Mouse (Mus musculus) gastrocnemius, postnatal 36 days (tissue): Measurements from ENCODE around the gene Cmss1. TPM values are rescaled to one million over a fixed set of nuclear protein-coding genes. Genes with fewer than 3 reads are reported as not detected.

Experiments
- DNase-seq, 2 experiments: peaks; one replicate each; pipeline ENCODE4 v3.0.0; 2022
- intact Hi-C: fragments of 180-260 bp; cut with DNase I; formaldehyde crosslinking; loops from one replicate; pipeline ENCODE4 v1.15.1; 2025
- long read RNA-seq, 2 experiments: library from polyadenylated mRNA; stranded (forward); transcript quantifications; one replicate each; pipeline ENCODE4 v2.0.0; 2021
- total RNA-seq, 2 experiments: library from RNA; stranded (reverse); gene quantifications; 2 replicates each; pipeline ENCODE4 v1.2.3; 2021

Gene Cmss1
- total RNA-seq = 10 to 100 TPM; 32.6 to 36.6 TPM
- long read RNA-seq, experiment 1, transcript Cmss1-203 (2 exons, 529 nt) = major isoform, 6 of 105 reads
- long read RNA-seq, experiment 1, partial matches to known transcripts = 5 of 105 reads
- long read RNA-seq, experiment 1, other reads (novel, unspliced or antisense) = 94 of 105 reads
- long read RNA-seq, experiment 2, transcript Cmss1-203 (2 exons, 529 nt) = major isoform, 8 of 138 reads
- long read RNA-seq, experiment 2, partial matches to known transcripts = 9 of 138 reads
- long read RNA-seq, experiment 2, other reads (novel, unspliced or antisense) = 121 of 138 reads

DNA sequence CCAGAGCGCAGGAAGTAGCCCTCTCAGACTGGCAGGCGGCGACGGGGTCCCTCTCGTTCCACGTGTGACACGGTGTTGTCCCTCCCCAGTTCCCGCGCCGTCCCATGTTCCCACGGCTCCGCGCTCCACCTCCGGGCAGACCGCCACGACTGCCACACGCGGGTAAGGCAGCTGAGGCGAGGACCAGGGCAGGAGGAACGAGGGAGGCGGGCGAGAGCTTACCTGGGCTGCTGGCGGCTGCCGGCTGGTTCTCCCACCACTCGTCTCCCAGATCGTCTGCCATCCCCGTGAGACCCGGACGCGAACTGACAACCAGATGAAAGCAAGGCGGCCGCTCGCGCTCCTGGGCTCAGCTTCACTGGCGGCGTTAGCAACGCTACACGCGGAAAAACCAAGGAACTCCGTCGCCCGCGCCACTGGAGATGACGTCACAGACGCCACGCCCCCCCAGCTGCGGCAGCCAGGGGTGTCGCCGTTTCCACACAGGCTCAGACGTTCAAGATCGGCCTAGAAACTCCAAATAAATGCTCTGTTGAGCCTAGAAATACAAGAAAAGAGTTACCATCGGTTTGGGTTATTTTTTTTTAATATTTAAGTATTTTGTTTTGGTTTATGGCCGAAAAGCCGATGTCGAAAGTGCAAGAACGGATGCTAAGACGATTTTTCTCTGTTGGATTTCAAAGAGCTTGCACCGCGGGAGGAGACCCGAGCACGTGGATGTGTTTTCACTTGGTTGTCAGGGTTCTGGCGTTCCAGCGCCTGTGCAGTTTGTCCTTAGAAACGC is at the start of gene Cmss1:
Cmss1 (minus strand) TSS at position 421 of the 784 bp plus-strand sequence.
- peak; percentile 72 to 79 for DNase-seq
- intact Hi-C loops = no loop called here

DNA sequence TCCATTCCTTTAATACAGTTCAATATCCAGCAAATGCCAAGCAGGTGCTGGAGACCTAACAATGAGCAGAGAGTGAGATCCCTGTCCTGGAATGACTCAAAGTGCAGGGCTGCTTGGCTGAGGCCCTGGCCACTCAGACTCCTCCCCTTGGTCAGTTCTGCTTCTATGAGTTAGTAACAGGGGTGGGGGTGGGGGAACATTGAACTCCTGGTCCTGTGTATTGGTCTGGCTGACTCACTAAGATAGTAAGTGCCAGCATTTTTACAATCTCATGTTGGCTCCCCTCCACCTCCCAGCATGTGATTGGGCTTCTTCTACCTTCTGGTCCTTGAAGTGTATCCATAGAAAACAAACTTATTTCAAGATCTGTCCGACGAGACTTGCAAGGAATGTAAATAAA is 43.2 kb upstream of the Cmss1 start:
- DNase-seq = no peak
- intact Hi-C loops = no loop called here

DNA sequence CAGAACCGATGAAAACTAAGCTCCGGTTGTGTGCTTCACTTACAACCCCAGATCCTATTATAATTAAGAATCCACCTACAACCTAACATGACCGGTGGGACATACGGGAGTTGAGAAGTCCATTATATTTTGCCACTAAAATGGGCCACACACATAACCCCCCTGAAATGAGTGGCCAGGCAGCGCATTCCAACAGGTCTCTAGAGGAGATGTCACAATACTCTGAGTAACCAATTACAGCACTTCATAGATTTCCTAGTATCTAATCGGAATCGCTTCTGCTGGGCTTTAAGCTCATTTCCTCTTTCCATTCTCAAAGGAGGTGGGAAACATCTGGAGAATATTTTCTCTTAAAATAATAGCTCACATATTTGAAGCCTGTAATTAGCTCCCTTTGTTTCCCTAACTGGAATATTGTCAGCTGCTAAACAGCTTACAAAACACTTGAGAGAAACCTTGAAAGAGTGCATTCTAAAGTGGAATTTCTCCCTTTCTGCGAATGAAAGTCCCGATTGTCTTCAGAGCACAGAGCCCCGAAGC is 34.8 kb upstream of the Cmss1 start:
- DNase-seq = no peak
- intact Hi-C loops = no loop called here

DNA sequence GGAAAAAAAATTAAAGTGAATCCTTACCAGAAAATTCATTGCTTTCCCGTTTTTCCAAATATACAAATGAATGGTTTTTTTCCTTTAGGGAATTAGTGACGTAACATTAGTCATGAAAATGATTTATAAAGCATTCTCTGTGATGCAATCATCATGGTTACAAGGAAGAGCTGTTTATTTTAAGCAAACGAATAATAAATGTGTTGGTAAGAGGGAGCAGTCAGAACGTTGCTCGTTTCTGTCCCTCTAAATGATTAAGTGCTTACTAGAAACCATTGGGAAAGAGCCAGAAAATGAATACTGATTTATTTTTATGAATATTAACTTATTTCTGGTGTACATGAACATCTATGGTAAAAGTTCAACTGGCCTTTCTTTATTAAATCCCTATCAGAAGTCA is 28.1 kb upstream of the Cmss1 start:
- intact Hi-C loops = loop anchor here (5.0 kb wide), 1 partner anchor 648 kb away; no protein-coding TSS in a partner anchor
- DNase-seq = no peak

DNA sequence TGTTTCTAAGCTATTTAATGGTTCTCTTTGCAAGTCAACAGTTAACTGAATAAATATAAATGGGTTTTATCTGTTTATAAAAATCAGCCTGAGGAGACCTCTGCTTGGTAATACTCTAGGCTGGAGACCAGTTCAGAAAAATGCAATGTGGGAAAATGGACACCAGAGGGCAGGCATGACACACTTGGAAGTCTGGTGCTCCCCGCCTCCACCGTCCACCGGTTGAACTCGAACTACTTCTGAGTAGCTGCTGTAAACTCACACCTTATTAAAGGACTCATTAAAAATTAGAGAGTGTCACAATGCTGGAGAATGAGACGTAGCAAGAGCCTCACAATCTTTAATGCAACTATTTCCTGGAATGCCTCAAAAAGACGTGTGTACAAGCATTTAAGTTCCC is 27.5 kb upstream of the Cmss1 start:
- intact Hi-C loops = loop anchor here (5.0 kb wide), 1 partner anchor 648 kb away; no protein-coding TSS in a partner anchor
- peak; percentile 22 to 39 for DNase-seq

DNA sequence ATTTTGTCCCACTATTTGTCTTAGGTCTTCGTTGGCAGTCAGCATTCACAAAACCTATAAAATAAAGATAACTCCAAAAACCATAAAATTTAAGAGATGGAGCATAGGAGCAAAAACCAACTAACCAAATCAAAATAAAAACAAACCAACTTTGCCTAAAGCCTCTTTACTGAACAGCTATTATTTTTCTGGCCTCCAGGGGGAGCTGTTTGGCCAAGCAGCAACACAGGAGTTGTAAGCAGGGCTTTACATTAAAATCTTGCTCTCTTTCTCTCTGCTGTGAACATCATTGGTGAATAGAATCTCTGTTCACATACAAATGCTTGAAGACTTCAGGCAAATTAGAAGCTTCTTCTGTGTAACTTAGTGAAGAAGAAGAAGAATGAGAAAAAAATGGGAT is 5.1 kb upstream of the Cmss1 start:
- no peak for DNase-seq
- intact Hi-C loops = no loop called here

DNA sequence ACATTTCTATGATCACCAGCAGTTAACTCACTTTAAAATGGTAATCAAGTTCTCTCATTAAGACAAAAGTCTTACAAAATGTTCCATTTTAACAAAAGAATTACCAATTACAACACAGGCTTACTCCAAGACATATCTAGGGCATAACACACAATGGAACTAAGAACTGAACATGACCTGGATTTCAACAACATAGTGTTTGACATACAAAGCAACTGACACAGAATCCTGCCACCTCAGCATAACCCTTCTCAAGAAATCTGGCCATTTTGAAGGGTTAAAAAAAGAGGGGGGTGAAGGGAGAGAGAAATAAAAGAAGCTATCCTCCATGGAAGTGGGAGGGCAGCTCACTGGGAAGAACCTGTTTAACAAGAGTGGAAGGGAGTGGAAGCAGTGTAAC is 5.6 kb downstream of the Cmss1 start:
- intact Hi-C loops = no loop called here
- DNase-seq = no peak

DNA sequence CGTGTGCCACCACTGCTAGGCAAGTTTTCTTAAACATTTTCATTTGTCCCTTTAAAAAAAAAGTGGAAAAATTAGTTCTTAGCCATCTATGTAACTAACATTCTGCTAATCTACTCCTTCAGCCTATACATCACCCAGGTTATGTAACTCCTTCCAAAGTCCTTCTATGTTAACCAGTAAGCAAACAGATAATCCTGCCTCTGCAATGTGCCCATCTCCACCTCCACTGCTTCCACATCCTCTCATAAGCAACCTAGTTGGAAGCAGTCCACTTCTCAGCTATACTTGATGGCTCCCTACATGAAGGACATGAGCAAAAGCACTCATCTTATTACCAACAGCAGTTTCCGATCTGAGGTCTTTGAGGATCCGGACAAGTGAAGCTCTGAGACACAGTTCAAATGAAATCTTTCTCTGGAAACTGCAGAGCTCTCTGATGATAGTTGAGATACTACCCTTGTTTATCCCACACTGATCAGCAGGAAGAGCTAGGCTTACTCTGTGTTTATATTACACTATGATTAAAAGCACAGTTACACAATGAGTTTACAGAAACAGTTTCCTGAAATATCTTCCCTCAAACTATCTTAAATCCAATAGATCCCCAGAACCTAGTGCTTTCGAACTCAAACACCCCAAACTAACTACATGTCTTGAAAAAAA is 9.2 kb downstream of the Cmss1 start:
- no peak for DNase-seq
- intact Hi-C loops = loop anchor here (5.0 kb wide), 1 partner anchor 355 kb away; no protein-coding TSS in a partner anchor

DNA sequence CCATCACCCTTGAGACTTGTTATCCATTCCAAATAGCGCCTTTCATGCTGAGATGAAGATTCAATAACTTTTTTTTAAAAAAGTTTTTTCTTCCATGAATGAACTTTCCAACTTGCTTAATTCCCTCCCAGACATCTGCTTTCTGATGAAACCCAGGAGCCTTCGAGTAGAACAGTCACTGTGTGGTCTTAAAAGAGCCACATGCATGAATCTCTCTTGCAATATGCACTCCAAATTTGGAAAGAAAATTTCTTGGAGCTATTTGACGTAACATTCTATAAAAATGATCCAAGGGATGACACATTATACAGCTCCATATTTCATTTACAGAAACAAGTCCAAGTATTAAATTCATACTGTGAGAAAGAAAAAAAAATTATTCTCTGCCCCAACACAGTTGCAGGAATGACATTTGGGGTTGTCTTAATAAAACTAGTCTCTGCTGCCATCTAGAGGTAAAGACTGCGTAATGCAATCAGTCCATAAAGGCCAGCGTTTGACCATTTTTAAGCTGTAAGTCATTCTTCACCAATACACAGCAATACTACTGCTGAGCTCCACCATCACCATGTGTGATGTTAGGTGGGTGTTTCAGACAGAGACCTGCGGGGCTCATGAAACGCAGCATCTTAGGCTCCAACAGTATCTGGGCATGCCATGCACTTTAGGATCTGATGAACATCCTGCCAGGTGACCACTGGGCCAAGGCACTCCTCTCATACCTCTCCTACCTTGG is 13.1 kb downstream of the Cmss1 start:
- DNase-seq = no peak
- intact Hi-C loops = no loop called here

DNA sequence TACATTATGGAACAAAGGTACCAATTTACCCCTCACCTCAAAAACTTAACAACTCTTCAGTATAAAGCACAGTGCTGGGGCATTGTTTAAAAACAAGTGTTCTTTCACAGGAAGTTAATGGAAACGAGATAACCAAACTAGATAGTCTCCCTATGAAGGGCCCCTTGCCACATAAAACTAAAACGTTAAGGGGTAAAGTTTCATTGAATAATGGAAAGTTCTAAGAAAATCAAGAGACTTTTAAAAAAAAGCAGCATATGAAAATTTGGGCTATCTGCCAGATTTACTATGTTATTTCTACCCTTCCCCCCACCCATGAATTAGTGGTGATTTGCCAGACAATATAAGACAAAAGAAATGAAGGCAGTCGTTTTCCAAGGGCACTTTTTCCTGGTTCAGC is 21.5 kb downstream of the Cmss1 start:
- intact Hi-C loops = no loop called here

DNA sequence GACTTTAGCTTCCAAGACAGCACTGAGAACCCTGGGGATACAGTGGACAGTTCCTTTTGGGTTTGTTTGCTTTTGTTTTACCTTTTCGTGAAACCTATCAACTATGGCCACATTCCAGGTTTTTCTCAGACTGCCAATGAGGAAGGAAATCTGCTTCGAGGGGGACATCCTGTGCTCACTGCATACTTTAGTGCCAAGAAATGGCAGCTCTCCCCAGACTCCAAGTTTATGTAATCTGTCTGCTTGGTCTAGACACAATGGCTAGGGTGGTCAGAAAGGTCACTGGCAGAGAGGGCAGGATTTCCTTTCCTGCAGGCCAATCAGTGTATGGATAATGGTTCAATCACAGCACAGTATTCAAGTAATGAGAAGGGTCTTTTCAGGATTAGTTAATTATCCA is 24.7 kb downstream of the Cmss1 start:
- intact Hi-C loops = loop anchor here (5.0 kb wide), 1 partner anchor 185 kb away; no protein-coding TSS in a partner anchor
- no peak for DNase-seq

More for the DNA sequence above, 21.5 kb downstream of the Cmss1 start:
- no peak for DNase-seq

DNA sequence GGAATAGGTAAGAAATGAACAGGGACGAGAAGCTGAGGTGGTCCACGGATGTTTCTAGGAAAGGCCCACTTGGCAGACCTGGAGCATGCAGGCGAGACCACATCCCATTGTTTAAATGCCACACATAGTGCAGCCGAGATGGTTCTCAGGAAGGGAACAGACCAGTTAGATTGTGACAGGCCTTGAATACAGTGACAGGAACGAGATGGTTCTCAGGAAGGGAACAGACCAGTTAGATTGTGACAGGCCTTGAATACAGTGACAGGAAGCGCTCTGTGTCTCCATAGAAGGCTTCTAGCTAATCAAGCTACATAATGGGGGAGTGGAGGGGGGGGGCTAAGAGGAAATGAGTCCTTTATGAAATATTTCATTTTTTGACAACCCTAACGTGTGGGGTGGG is 26.6 kb downstream of the Cmss1 start:
- intact Hi-C loops = loop anchor here (5.0 kb wide), 1 partner anchor 183 kb away; no protein-coding TSS in a partner anchor
- DNase-seq = no peak

DNA sequence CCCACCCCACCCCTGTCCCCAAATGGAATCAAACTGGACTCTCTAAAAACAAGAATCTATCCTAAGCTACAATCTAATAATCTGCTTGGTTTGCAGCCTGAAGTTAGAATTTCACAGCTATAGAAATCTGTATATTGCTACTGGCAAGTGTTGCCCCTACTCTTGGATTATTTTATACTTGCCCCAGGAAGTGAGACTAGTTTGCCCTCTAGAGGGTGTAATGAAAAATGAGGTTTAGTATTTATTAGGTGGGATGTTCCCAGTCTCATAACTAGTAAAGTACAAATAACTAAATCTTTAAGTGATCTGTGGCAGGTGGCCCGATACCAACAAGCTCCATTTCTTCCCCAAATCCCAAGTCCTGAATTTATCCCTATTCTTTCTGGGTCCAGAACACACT is 29.1 kb downstream of the Cmss1 start:
- intact Hi-C loops = loop anchor here (5.0 kb wide), 1 partner anchor 335 kb away; no protein-coding TSS in a partner anchor
- DNase-seq = no peak

DNA sequence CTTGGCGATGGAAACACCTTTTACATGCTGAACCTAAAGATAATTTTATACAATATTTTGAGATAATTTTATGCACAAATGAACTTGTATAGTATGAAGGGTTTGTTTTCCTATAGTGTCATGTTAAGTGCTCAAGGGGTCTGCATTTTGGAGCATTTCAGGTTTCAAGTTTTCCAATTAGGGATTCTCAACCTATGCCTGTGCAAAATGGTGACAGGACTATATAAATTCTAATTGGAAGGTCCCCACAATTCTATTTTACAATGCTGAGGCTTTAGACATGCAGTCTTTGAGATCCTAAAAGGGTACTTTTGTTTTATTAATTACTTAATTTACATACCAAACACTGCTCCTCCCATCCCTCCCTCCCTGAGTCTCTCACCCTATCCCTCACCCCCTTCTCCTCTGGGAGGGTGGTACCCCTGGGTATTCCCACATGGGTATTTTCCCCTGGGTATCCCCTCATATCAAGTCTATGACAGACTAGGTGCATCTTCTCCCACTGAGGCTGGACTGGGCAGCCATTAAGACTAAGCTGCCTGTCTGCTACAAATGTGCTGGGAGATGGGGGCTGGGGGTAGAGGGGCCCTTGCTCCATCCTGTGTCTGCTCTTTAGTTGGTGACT is 30.8 kb downstream of the Cmss1 start:
- DNase-seq = no peak
- intact Hi-C loops = loop anchor here (5.0 kb wide), 1 partner anchor 334 kb away; no protein-coding TSS in a partner anchor

DNA sequence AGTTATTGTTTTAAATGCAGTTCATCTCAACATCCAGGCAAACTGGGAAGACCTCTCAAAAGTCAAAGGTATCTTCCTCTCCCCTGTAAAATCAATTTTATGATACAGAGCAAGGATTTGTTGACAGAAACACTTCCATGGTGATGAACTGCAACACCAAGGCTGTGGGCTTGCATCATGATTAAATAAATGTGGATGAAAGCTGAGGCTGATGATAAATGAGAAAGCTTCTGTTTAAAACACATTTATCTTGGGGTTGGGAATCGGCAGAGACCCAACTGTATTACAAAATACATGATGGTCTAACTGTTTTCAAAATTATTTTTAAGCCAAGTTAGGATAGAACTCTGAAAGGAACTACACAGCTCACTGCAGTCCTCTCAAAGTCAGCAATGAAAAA is 32.8 kb downstream of the Cmss1 start:
- DNase-seq = no peak
- intact Hi-C loops = loop anchor here (2.0 kb wide), 1 partner anchor 17 kb away; no protein-coding TSS in a partner anchor

DNA sequence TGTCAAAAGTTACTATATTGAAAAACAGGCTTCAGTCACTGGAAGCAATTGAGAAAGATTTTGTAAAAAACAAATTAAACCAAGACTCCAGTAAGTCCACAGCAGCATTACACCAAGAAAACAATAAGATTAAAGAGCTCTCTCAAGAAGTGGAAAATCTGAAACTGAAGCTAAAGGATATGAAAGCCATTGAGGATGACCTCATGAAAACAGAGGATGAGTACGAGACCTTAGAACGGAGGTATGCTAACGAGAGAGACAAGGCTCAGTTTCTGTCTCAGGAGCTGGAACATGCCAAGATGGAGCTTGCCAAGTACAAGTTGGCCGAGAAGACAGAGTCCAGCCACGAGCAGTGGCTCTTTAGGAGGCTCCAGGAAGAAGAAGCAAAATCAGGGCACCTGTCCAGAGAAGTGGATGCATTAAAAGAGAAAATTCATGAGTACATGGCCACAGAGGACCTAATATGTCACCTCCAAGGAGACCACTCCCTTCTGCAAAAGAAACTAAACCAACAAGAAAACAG is 35.8 kb downstream of the Cmss1 start:
- intact Hi-C loops = no loop called here
- no peak for DNase-seq

DNA sequence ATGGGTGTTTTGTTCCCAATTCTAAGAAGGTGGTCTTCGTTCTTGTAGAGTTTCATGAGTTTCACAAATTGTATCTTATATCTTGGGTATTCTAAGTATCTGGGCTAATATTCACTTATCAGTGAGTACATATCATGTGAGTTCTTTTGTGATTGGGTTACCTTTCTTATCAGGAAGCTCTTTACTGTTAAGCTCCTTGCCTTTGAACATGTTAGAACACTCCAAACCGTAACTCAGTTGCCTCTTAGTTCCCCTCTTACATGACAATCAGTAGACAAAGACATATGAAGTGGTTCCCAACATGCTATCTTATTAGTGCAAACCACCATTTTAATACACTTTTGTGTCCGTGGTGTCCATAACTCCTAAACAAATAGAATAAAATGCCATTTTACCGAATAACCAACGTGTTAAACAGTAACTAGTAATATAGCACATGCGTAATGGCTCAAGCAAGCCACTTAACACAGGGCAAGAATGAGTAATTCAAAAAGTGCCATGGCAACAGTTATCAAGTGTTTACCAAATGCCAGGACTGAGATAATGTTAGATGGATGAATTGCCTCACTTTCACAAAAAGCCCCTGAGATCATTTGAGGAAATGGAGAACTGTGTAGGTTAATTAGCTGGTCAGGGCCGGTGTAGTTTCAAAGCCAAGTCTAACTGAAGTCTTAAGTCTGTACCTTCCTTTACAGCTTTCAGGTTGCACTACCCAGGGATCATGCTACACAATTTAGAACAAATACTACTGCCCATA is 37.8 kb downstream of the Cmss1 start:
- intact Hi-C loops = no loop called here

DNA sequence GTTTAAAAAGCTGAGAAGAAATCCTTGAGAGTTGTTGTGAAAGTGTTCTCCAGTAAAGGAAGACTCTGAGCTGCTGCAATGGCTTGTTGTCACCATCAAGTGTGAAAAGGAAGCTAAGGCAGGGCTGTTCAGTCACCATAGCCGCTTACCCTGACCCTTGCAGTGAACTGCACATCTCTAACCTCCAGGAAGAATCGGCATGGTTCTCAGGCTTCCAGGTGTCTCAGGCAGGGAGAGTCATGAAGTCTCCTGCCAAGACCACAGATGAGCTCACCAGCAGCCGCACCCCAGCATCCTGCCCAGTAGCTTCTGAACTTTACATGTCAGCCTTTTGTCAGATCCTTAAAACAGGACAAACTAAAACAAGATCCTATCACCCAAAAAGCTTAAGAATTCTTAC is 40.4 kb downstream of the Cmss1 start:
- intact Hi-C loops = no loop called here
- DNase-seq = no peak

More for the DNA sequence above, 37.8 kb downstream of the Cmss1 start:
- no peak for DNase-seq

DNA sequence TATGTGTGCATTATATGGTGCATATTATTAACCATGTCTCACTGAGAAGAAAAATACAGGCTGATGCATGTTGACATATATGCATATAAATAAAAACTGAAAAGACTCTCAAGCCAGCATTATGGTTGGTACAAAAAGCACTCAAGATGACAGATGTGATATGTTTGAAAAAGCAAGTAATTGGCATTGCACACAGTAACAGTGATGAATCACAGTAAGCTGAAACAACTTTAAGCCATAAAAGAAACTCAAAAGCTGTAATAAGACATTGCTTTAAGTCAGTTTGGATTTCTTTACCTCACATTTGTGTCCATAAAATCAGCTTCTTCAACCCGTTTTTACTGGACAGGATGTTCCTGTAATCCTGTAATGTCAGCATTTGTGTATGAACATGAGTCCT is 41.9 kb downstream of the Cmss1 start:
- no peak for DNase-seq
- intact Hi-C loops = no loop called here
